Mouse (Mus musculus): ENCODE results near the gene Gm19684.
"Not testable (repeated sequence)": the region's sequence is repeated elsewhere in the genome, so short reads cannot be mapped to it uniquely, and the experiment has no call there.

- not testable (repeated sequence) for TF ChIP-seq CTCF, EP300 (IDR thresholded peaks at IDR 0.05; ENCODE audit: low read depth)
Measured at GRCm38 (mm10) chr17:36176132-36176531, 54.7 kb downstream of the Gm19684 start.
